In genomic region chr5:54194846-54195245, GRCm38 (mm10) we compare ENCODE assay signal across 29 mouse cellular contexts.
DNase-seq lines count a peak whose midpoint lies in the region; ATAC-seq and TF ChIP-seq lines count a peak whose summit lies in the region.
"Had no signal": no experiment of that assay in that cellular context is flagged by ENCODE, and none has a peak within 500 bp of the region (broad histone marks: within the 10 kb centered on the region; RNA-seq: fewer than 3 reads in every experiment).

No protein-coding gene starts in this region.

- H3K4me1 ChIP-seq in kidney, embryonic 14.5 days (ENCODE audit: control insufficient read depth, insufficient read depth, low read length): 0 out of 2 replicates have a peak, but pooled peaks cover 2% of the 10 kb centered on the region
- no peaks in the 10 kb centered on the region for H3K4me1 ChIP-seq in kidney, adult 2 months (ENCODE audit: control insufficient read depth, insufficient read depth, low read length)
- no peaks in the 10 kb centered on the region for H3K4me1 ChIP-seq in lung, embryonic 16.5 days (replicated peaks; ENCODE audit: control insufficient read depth, insufficient read depth, low read length)
- peaks cover 12% of the 10 kb centered on the region for H3K4me1 ChIP-seq in limb, embryonic 12.5 days (replicated peaks)
- H3K4me1 ChIP-seq: hindbrain, embryonic 12.5 days had no signal

- TF ChIP-seq POLR2A in kidney, adult 2 months (IDR thresholded peaks at IDR 0.05; ENCODE audit: low read depth, low read length): no peak

- no peak for DNase-seq in kidney, adult 2 months
- no peak for DNase-seq in lung, postnatal 36 days
- DNase-seq in 416B (ENCODE audit: low read depth): peak; percentile 60
- no peak for DNase-seq in spleen, postnatal 36 days (ENCODE audit: low spot score in 2 of 2)
- DNase-seq: adrenal gland, postnatal 25 days; B cell, adult 2 months; cerebellum, adult 11-12 months; cerebellum, adult 9-11 months; embryo, embryonic 11 days; gastrocnemius, adult 2 months; gastrocnemius, postnatal 36 days; heart, postnatal 36 days; layer of hippocampus, postnatal 36 days; midbrain, embryonic 14.5 days; right cerebral cortex, postnatal 4 days; thymus, adult 2 months; thymus, postnatal 4 days had no signal

- H3K36me3 ChIP-seq in kidney, embryonic 14.5 days (ENCODE audit: control insufficient read depth, insufficient read depth, low read length): no peaks in the 10 kb centered on the region
- no peaks in the 10 kb centered on the region for H3K36me3 ChIP-seq in kidney, adult 2 months (ENCODE audit: control insufficient read depth, insufficient read depth, low read length)
- no peaks in the 10 kb centered on the region for H3K36me3 ChIP-seq in lung, embryonic 16.5 days (ENCODE audit: control insufficient read depth, insufficient read depth, low read length)
- no peaks in the 10 kb centered on the region for H3K36me3 ChIP-seq in limb, embryonic 12.5 days
- H3K36me3 ChIP-seq: hindbrain, embryonic 12.5 days; limb, embryonic 13.5 days had no signal

- H3K27ac ChIP-seq in kidney, embryonic 14.5 days (ENCODE audit: low read depth, low read length): no peak overlapping the region
- no peak overlapping the region for H3K27ac ChIP-seq in kidney, adult 2 months (ENCODE audit: insufficient read depth, low read depth, low read length)
- H3K27ac ChIP-seq in lung, embryonic 16.5 days (ENCODE audit: low read length): no peak overlapping the region
- H3K27ac ChIP-seq in limb, embryonic 12.5 days: no peak overlapping the region
- H3K27ac ChIP-seq: gastrocnemius, adult 2 months; hindbrain, embryonic 12.5 days; kidney, postnatal 0 days; limb, embryonic 13.5 days; macrophage had no signal

- H3K9ac ChIP-seq in kidney, embryonic 14.5 days (ENCODE audit: low read depth, low read length): no peak overlapping the region
- no peak overlapping the region for H3K9ac ChIP-seq in lung, embryonic 16.5 days (ENCODE audit: low read length)
- no peak overlapping the region for H3K9ac ChIP-seq in limb, embryonic 12.5 days (replicated peaks)
- H3K9ac ChIP-seq: hindbrain, embryonic 12.5 days had no signal

- H3K4me3 ChIP-seq in kidney, embryonic 14.5 days (ENCODE audit: low read length): no peak overlapping the region
- no peak overlapping the region for H3K4me3 ChIP-seq in kidney, adult 2 months (ENCODE audit: insufficient read depth, low read depth, low read length)
- no peak overlapping the region for H3K4me3 ChIP-seq in lung, embryonic 16.5 days (ENCODE audit: low read length)
- no peak overlapping the region for H3K4me3 ChIP-seq in limb, embryonic 12.5 days (replicated peaks)
- H3K4me3 ChIP-seq: erythroblast, embryonic 14.5 days; gastrocnemius, adult 2 months; hindbrain, embryonic 12.5 days; limb, embryonic 13.5 days had no signal

- H3K27me3 ChIP-seq in kidney, embryonic 14.5 days (ENCODE audit: control insufficient read depth, insufficient read depth, low read length): no peaks in the 10 kb centered on the region
- no peaks in the 10 kb centered on the region for H3K27me3 ChIP-seq in kidney, adult 2 months (replicated peaks; ENCODE audit: control insufficient read depth, insufficient read depth, low read length)
- H3K27me3 ChIP-seq in lung, embryonic 16.5 days (ENCODE audit: control insufficient read depth, insufficient read depth, low read depth, low read length): no peaks in the 10 kb centered on the region
- peaks cover 7% of the 10 kb centered on the region; the same call in 1 of the 2 replicates for H3K27me3 ChIP-seq in limb, embryonic 12.5 days
- H3K27me3 ChIP-seq: hindbrain, embryonic 12.5 days had no signal

- WGBS in kidney, embryonic 14.5 days: 56% methylated on average over 9 of the region's 9 CpGs
- 53% methylated on average over 9 of the region's 9 CpGs for whole genome bisulfite sequencing in kidney, adult 2 months
- 63% methylated on average over 9 of the region's 9 CpGs for WGBS in lung, embryonic 16.5 days
- 57% methylated on average over 9 of the region's 9 CpGs for WGBS in limb, embryonic 12.5 days

- 0 out of 2 replicates have a peak, but pooled peaks have one; percentile 29 for ATAC-seq in kidney, embryonic 14.5 days (ENCODE audit: low FRiP score, low TSS enrichment)
- ATAC-seq in lung, embryonic 16.5 days (ENCODE audit: low read depth): peak; percentile 47; the same call in 1 of the 2 replicates
- ATAC-seq in limb, embryonic 12.5 days (ENCODE audit: insufficient number of reproducible peaks, insufficient read depth, low FRiP score, low TSS enrichment, low read depth): peak; percentile 32; the same call in 1 of the 2 replicates
- ATAC-seq: forebrain, embryonic 16.5 days; intestine, embryonic 16.5 days had no signal

- no peak overlapping the region for H3K4me2 ChIP-seq in kidney, embryonic 14.5 days (replicated peaks; ENCODE audit: low read depth, low read length)
- H3K4me2 ChIP-seq in lung, embryonic 16.5 days (ENCODE audit: low read depth, low read length): no peak overlapping the region
- no peak overlapping the region for H3K4me2 ChIP-seq in limb, embryonic 12.5 days
- H3K4me2 ChIP-seq: heart, embryonic 11.5 days; hindbrain, embryonic 12.5 days; limb, embryonic 13.5 days; liver, embryonic 11.5 days had no signal

- TF ChIP-seq CTCF in kidney, adult 2 months (conservative IDR thresholded peaks at IDR 0.05; ENCODE audit: insufficient read depth, insufficient read length, low read depth, low read length): no peak

- no peaks in the 10 kb centered on the region for H3K9me3 ChIP-seq in kidney, embryonic 14.5 days (ENCODE audit: control insufficient read depth, low read length)
- H3K9me3 ChIP-seq in lung, embryonic 16.5 days (ENCODE audit: control insufficient read depth, low read length): no peaks in the 10 kb centered on the region
- no peaks in the 10 kb centered on the region for H3K9me3 ChIP-seq in limb, embryonic 12.5 days
- H3K9me3 ChIP-seq: hindbrain, embryonic 12.5 days; limb, embryonic 13.5 days had no signal
